Mouse (Mus musculus): ENCODE results near the gene Krt20. TPM values are rescaled to one million over a fixed set of nuclear protein-coding genes. Genes with fewer than 3 reads are reported as not detected.
A peak's percentile ranks its signal among the peaks of the same experiment; 100 is the strongest.

Gene Krt20
- polyA plus RNA-seq (2011; ENCODE audit: insufficient read length, low read depth, missing spikeins): 1.7 and 3.9 TPM in 2 replicates

DNA sequence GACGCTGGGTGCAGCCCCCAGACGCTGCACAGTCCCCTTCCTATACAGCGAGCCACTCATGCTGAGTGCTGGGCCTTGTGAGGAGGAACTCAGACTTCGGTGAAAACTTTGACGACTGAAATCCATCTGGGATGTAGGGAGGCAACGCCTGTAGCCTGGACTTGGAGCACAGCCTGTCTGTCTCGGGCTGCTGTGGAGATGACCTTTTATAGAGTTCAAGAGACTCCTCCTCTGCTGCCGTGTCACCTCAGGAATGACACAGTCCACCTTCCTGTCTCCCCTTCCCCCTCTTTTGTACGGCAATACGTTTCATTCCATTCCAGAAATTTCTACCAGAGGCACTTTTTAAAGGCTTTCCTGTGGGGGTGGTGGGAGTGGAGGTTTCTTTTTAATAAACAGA is at the start of gene Krt20:
Krt20 (minus strand) TSS at position 179 of the 400 bp plus-strand sequence.
- Histone ChIP-seq H3K4me3 (ENCODE audit: insufficient read depth, low read length) (no peak within 1 kb of the TSS), H3K27ac (ENCODE audit: insufficient read depth, low read length) (no peak within 1 kb of the TSS), H3K4me1 (ENCODE audit: control insufficient read depth, insufficient read depth, low read length) (no peaks in the 10 kb centered on the region)
- TF ChIP-seq POLR2A (IDR thresholded peaks at IDR 0.05; ENCODE audit: low read depth, low read length): no peak
- no peak for TF ChIP-seq CTCF (IDR thresholded peaks at IDR 0.05; ENCODE audit: borderline replicate concordance, insufficient read depth, low read length)

DNA sequence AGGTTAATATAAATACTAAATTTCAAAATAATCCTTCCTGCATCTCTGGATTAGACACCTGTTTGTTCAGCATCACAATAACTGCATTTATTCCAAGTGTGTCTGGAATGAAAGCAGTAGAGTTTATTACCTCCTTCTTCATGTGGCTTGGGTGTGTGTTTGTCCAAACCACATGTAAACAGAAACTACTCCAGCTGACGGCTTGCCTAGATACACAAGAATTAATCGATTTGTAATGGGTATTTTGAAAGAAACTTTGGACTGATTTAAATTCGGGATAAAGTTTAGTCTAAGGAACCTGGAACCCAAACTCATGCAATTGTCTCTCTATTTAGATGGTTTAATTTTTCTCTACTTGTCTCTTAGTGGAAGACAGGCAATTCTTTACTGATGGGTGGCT is 37.0 kb upstream of the Krt20 start:
- Histone ChIP-seq H3K4me3 (ENCODE audit: insufficient read depth, low read length) (no peak overlapping the region), H3K27ac (ENCODE audit: insufficient read depth, low read length) (no peak overlapping the region), H3K4me1 (ENCODE audit: control insufficient read depth, insufficient read depth, low read length) (peaks cover 10% of the 10 kb centered on the region)
- no peak for TF ChIP-seq CTCF (IDR thresholded peaks at IDR 0.05; ENCODE audit: borderline replicate concordance, insufficient read depth, low read length)
- TF ChIP-seq POLR2A (IDR thresholded peaks at IDR 0.05; ENCODE audit: low read depth, low read length): no peak

GRCm38 (mm10) chr11:99473433-99473832 is 35.5 kb upstream of the Krt20 start:
- Histone ChIP-seq H3K27ac (ENCODE audit: insufficient read depth, low read length) (no peak overlapping the region), H3K4me3 (ENCODE audit: insufficient read depth, low read length) (no peak overlapping the region), H3K4me1 (ENCODE audit: control insufficient read depth, insufficient read depth, low read length) (peaks cover 10% of the 10 kb centered on the region)
- no peak for TF ChIP-seq CTCF (IDR thresholded peaks at IDR 0.05; ENCODE audit: borderline replicate concordance, insufficient read depth, low read length)

- Histone ChIP-seq H3K4me1 (ENCODE audit: control insufficient read depth, insufficient read depth, low read length) (peaks cover 10% of the 10 kb centered on the region), H3K27ac (ENCODE audit: insufficient read depth, low read length) (peak overlapping the region; percentile 96), H3K4me3 (ENCODE audit: insufficient read depth, low read length) (no peak overlapping the region)
- TF ChIP-seq CTCF (IDR thresholded peaks at IDR 0.05; ENCODE audit: borderline replicate concordance, insufficient read depth, low read length): no peak
These were observed 34.5 kb upstream of the Krt20 start for GRCm38 (mm10) chr11:99472405-99472804.

GRCm38 (mm10) chr11:99471946-99472345 is 34.0 kb upstream of the Krt20 start:
- H3K4me1 ChIP-seq (ENCODE audit: control insufficient read depth, insufficient read depth, low read length): peaks cover 10% of the 10 kb centered on the region
- H3K27ac ChIP-seq (ENCODE audit: insufficient read depth, low read length): peak overlapping the region; percentile 96
- no peak overlapping the region for H3K4me3 ChIP-seq (ENCODE audit: insufficient read depth, low read length)
- TF ChIP-seq POLR2A (IDR thresholded peaks at IDR 0.05; ENCODE audit: low read depth, low read length) (no peak), CTCF (IDR thresholded peaks at IDR 0.05; ENCODE audit: borderline replicate concordance, insufficient read depth, low read length) (no peak)

GRCm38 (mm10) chr11:99469228-99469627 is 31.3 kb upstream of the Krt20 start:
- no peak overlapping the region for H3K4me3 ChIP-seq (ENCODE audit: insufficient read depth, low read length)
- H3K27ac ChIP-seq (ENCODE audit: insufficient read depth, low read length): no peak overlapping the region
- H3K4me1 ChIP-seq (ENCODE audit: control insufficient read depth, insufficient read depth, low read length): peaks cover 10% of the 10 kb centered on the region
- TF ChIP-seq CTCF (IDR thresholded peaks at IDR 0.05; ENCODE audit: borderline replicate concordance, insufficient read depth, low read length): no peak
- no peak for TF ChIP-seq POLR2A (IDR thresholded peaks at IDR 0.05; ENCODE audit: low read depth, low read length)

DNA sequence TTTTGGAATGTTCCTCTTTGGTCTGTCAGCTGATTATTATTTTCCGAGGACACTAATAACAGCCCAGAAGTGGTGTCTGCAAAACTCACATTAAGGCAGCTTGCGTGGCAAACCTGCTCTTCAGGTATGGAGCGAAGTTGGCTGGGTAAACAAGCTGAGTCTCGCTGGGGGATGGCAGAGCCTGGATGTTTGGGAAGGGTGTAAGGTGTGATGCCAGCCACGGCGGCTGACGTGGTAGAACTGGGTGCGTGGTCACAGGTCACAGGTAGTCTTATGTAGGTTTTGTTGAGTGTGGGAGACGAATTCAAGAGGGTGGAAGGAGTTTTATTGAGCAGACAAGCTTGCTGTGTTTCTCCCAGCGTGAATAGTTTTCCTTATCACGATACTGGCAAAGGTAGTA is 30.6 kb upstream of the Krt20 start:
- Histone ChIP-seq H3K4me3 (ENCODE audit: insufficient read depth, low read length) (no peak overlapping the region), H3K4me1 (ENCODE audit: control insufficient read depth, insufficient read depth, low read length) (peaks cover 10% of the 10 kb centered on the region), H3K27ac (ENCODE audit: insufficient read depth, low read length) (no peak overlapping the region)
- no peak for TF ChIP-seq CTCF (IDR thresholded peaks at IDR 0.05; ENCODE audit: borderline replicate concordance, insufficient read depth, low read length)
- TF ChIP-seq POLR2A (IDR thresholded peaks at IDR 0.05; ENCODE audit: low read depth, low read length): no peak

DNA sequence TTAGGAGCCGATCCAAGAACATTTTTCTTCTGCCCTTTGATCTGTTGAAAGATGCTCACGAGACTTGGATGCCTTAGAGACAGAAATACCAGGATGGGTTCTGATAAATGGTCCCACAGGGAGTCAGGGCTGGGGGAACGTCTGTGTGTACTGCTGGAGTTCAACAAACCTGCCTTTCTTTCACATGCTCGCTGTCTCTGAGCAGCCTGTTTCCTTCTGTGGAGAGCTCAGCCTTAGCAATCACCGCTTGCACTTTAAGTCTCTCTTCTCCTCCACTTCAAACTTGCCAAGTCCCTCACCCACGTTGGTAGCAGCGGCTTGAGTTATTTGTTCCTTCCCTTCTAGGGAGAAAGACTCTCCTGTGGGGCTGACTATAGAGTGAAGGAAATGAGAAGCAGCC is 28.4 kb upstream of the Krt20 start:
- H3K4me1 ChIP-seq (ENCODE audit: control insufficient read depth, insufficient read depth, low read length): peaks cover 3% of the 10 kb centered on the region; the same call in 1 of the 2 replicates
- H3K27ac ChIP-seq (ENCODE audit: insufficient read depth, low read length): no peak overlapping the region
- no peak for TF ChIP-seq POLR2A (IDR thresholded peaks at IDR 0.05; ENCODE audit: low read depth, low read length)
- no peak for TF ChIP-seq CTCF (IDR thresholded peaks at IDR 0.05; ENCODE audit: borderline replicate concordance, insufficient read depth, low read length)
- no peak overlapping the region for H3K4me3 ChIP-seq (ENCODE audit: insufficient read depth, low read length)

GRCm38 (mm10) chr11:99464836-99465235 is 26.9 kb upstream of the Krt20 start:
- H3K27ac ChIP-seq (ENCODE audit: insufficient read depth, low read length): no peak overlapping the region; the same call in 1 of the 2 replicates
- TF ChIP-seq POLR2A (IDR thresholded peaks at IDR 0.05; ENCODE audit: low read depth, low read length) (no peak), CTCF (IDR thresholded peaks at IDR 0.05; ENCODE audit: borderline replicate concordance, insufficient read depth, low read length) (peak; percentile 54; the same call in 1 of the 2 replicates)
- H3K4me3 ChIP-seq (ENCODE audit: insufficient read depth, low read length): no peak overlapping the region
- H3K4me1 ChIP-seq (ENCODE audit: control insufficient read depth, insufficient read depth, low read length): no peaks in the 10 kb centered on the region

DNA sequence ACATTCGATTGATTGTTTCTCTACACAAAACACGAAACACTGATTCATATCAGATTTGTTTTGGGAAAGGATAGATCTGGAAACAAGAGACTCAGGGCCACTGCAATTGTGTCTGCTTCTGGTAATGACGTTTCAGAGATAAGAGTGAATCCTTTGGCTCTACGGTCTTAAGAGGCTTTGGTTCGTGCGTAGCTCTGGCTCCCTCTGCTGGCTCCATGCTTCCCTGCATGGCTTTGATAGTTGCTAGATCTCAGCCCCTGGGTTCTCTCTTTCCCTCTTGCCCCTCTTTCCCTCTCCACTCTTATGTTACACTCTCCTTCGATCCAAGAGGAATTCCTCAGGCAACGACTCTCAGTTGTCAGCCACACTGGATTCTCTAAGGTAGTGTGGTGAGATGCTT is 25.2 kb upstream of the Krt20 start:
- TF ChIP-seq CTCF (IDR thresholded peaks at IDR 0.05; ENCODE audit: borderline replicate concordance, insufficient read depth, low read length) (peak; percentile 80; the same call in 1 of the 2 replicates), POLR2A (IDR thresholded peaks at IDR 0.05; ENCODE audit: low read depth, low read length) (no peak)
- H3K4me3 ChIP-seq (ENCODE audit: insufficient read depth, low read length): no peak overlapping the region
- no peaks in the 10 kb centered on the region for H3K4me1 ChIP-seq (ENCODE audit: control insufficient read depth, insufficient read depth, low read length)
- no peak overlapping the region for H3K27ac ChIP-seq (ENCODE audit: insufficient read depth, low read length)

DNA sequence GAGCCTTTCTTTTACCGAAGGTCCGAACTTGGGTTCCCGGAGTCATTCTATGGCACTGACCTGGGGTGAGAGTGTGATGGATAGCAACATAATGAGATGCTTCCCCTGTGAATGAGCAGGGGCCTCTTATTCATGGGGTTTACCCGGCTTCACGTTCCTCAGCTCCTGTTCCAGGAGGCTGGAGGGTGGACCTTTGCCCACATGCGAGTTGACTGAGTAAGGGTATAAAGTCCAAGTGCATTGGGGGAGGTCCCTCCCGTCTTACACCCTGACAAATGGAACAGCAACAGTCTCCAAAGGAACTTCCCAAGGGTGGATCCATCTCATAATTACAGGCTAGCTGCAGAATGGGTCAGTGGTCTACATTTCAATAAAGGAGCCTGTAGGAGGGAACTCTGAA is 23.8 kb upstream of the Krt20 start:
- TF ChIP-seq POLR2A (IDR thresholded peaks at IDR 0.05; ENCODE audit: low read depth, low read length): no peak
- no peak for TF ChIP-seq CTCF (IDR thresholded peaks at IDR 0.05; ENCODE audit: borderline replicate concordance, insufficient read depth, low read length)
- Histone ChIP-seq H3K4me1 (ENCODE audit: control insufficient read depth, insufficient read depth, low read length) (no peaks in the 10 kb centered on the region), H3K27ac (ENCODE audit: insufficient read depth, low read length) (no peak overlapping the region), H3K4me3 (ENCODE audit: insufficient read depth, low read length) (no peak overlapping the region)
